Mouse (Mus musculus): ENCODE results near the gene Gp1bb. TPM values are rescaled to one million over a fixed set of nuclear protein-coding genes. Genes with fewer than 3 reads are reported as not detected.

Gp1bb gene
- polyA plus RNA-seq, 1 experiment from 2014 or later = 1.1 TPM

- peaks cover 51% of the 10 kb centered on the region for H3K27me3 ChIP-seq (ENCODE audit: control insufficient read depth, insufficient read depth, low read length)
- peak within 1 kb of the TSS; percentile 44 for H3K4me2 ChIP-seq (replicated peaks; ENCODE audit: low read depth, low read length)
- no peaks in the 10 kb centered on the region for H3K36me3 ChIP-seq (ENCODE audit: control insufficient read depth, insufficient read depth, low read length)
- 0 out of 2 replicates have a peak within 1 kb of the TSS, but pooled peaks have one; percentile 14 for H3K9ac ChIP-seq (replicated peaks; ENCODE audit: low read depth, low read length)
- H3K4me1 ChIP-seq (ENCODE audit: control insufficient read depth, insufficient read depth, low read length) = peaks cover 17% of the 10 kb centered on the region; the same call in 1 of the 2 replicates
- 5% methylated on average over 48 of the region's 48 CpGs for WGBS
- H3K9me3 ChIP-seq (ENCODE audit: control insufficient read depth, low read depth, low read length) = no peaks in the 10 kb centered on the region
- ATAC-seq (ENCODE audit: insufficient number of reproducible peaks, insufficient read depth, low FRiP score, low read depth) = peak; percentile 23; the same call in 1 of the 2 replicates
- peak within 1 kb of the TSS; percentile 26 for H3K4me3 ChIP-seq (ENCODE audit: low read depth, low read length)
- no peak within 1 kb of the TSS for H3K27ac ChIP-seq (ENCODE audit: low read length)
These were observed 32.1 kb downstream of the Gp1bb start, which contains the start of gene Tbx1 for GRCm38 (mm10) chr16:18589804-18590790. Gene Tbx1 (minus strand): TSS chr16:18590671.

- H3K4me3 ChIP-seq (ENCODE audit: low read depth, low read length) = no peak overlapping the region
- no peaks in the 10 kb centered on the region for H3K36me3 ChIP-seq (ENCODE audit: control insufficient read depth, insufficient read depth, low read length)
- WGBS = 40% methylated on average over 9 of the region's 9 CpGs
- no peak overlapping the region for H3K9ac ChIP-seq (replicated peaks; ENCODE audit: low read depth, low read length)
- H3K27me3 ChIP-seq (ENCODE audit: control insufficient read depth, insufficient read depth, low read length) = peaks cover 61% of the 10 kb centered on the region
- no peak for ATAC-seq (ENCODE audit: insufficient number of reproducible peaks, insufficient read depth, low FRiP score, low read depth)
- H3K9me3 ChIP-seq (ENCODE audit: control insufficient read depth, low read depth, low read length) = no peaks in the 10 kb centered on the region
- peaks cover 17% of the 10 kb centered on the region; the same call in 1 of the 2 replicates for H3K4me1 ChIP-seq (ENCODE audit: control insufficient read depth, insufficient read depth, low read length)
- H3K4me2 ChIP-seq (replicated peaks; ENCODE audit: low read depth, low read length) = no peak overlapping the region
- no peak overlapping the region for H3K27ac ChIP-seq (ENCODE audit: low read length)
These were observed 33.1 kb downstream of the Gp1bb start for GRCm38 (mm10) chr16:18589080-18589621.

GRCm38 (mm10) chr16:18588738-18589055, 33.5 kb downstream of the Gp1bb start:
- Histone ChIP-seq H3K9ac (replicated peaks; ENCODE audit: low read depth, low read length) (no peak overlapping the region), H3K4me2 (replicated peaks; ENCODE audit: low read depth, low read length) (no peak overlapping the region), H3K36me3 (ENCODE audit: control insufficient read depth, insufficient read depth, low read length) (no peaks in the 10 kb centered on the region), H3K4me3 (ENCODE audit: low read depth, low read length) (no peak overlapping the region), H3K27ac (ENCODE audit: low read length) (no peak overlapping the region), H3K9me3 (ENCODE audit: control insufficient read depth, low read depth, low read length) (no peaks in the 10 kb centered on the region), H3K4me1 (ENCODE audit: control insufficient read depth, insufficient read depth, low read length) (peaks cover 17% of the 10 kb centered on the region; the same call in 1 of the 2 replicates), H3K27me3 (ENCODE audit: control insufficient read depth, insufficient read depth, low read length) (peaks cover 65% of the 10 kb centered on the region)
- WGBS = 10% methylated on average over 31 of the region's 31 CpGs
- no peak for ATAC-seq (ENCODE audit: insufficient number of reproducible peaks, insufficient read depth, low FRiP score, low read depth)

- Histone ChIP-seq H3K4me2 (replicated peaks; ENCODE audit: low read depth, low read length) (peak overlapping the region; percentile 24), H3K9me3 (ENCODE audit: control insufficient read depth, low read depth, low read length) (no peaks in the 10 kb centered on the region), H3K9ac (replicated peaks; ENCODE audit: low read depth, low read length) (no peak overlapping the region), H3K36me3 (ENCODE audit: control insufficient read depth, insufficient read depth, low read length) (no peaks in the 10 kb centered on the region), H3K27ac (ENCODE audit: low read length) (no peak overlapping the region), H3K4me1 (ENCODE audit: control insufficient read depth, insufficient read depth, low read length) (peaks cover 17% of the 10 kb centered on the region; the same call in 1 of the 2 replicates), H3K4me3 (ENCODE audit: low read depth, low read length) (peak overlapping the region; percentile 24; the same call in 1 of the 2 replicates), H3K27me3 (ENCODE audit: control insufficient read depth, insufficient read depth, low read length) (peaks cover 71% of the 10 kb centered on the region)
- no peak; the same call in 1 of the 2 replicates for ATAC-seq (ENCODE audit: insufficient number of reproducible peaks, insufficient read depth, low FRiP score, low read depth)
- WGBS = 2% methylated on average over 57 of the region's 57 CpGs
These were observed 34.1 kb downstream of the Gp1bb start for GRCm38 (mm10) chr16:18587847-18588737.

GRCm38 (mm10) chr16:18586906-18587546, 35.2 kb downstream of the Gp1bb start:
- Histone ChIP-seq H3K27ac (ENCODE audit: low read length) (no peak overlapping the region), H3K9me3 (ENCODE audit: control insufficient read depth, low read depth, low read length) (no peaks in the 10 kb centered on the region), H3K4me1 (ENCODE audit: control insufficient read depth, insufficient read depth, low read length) (peaks cover 23% of the 10 kb centered on the region; the same call in 1 of the 2 replicates), H3K36me3 (ENCODE audit: control insufficient read depth, insufficient read depth, low read length) (no peaks in the 10 kb centered on the region), H3K9ac (replicated peaks; ENCODE audit: low read depth, low read length) (peak overlapping the region; percentile 26; the same call in 1 of the 2 replicates), H3K27me3 (ENCODE audit: control insufficient read depth, insufficient read depth, low read length) (peaks cover 81% of the 10 kb centered on the region), H3K4me2 (replicated peaks; ENCODE audit: low read depth, low read length) (peak overlapping the region; percentile 71), H3K4me3 (ENCODE audit: low read depth, low read length) (peak overlapping the region; percentile 24)
- ATAC-seq (ENCODE audit: insufficient number of reproducible peaks, insufficient read depth, low FRiP score, low read depth) = no peak
- WGBS = 2% methylated on average over 35 of the region's 62 CpGs

- peaks cover 84% of the 10 kb centered on the region for H3K27me3 ChIP-seq (ENCODE audit: control insufficient read depth, insufficient read depth, low read length)
- H3K36me3 ChIP-seq (ENCODE audit: control insufficient read depth, insufficient read depth, low read length) = no peaks in the 10 kb centered on the region
- H3K9me3 ChIP-seq (ENCODE audit: control insufficient read depth, low read depth, low read length) = no peaks in the 10 kb centered on the region
- peak overlapping the region; percentile 26; the same call in 1 of the 2 replicates for H3K9ac ChIP-seq (replicated peaks; ENCODE audit: low read depth, low read length)
- peaks cover 22% of the 10 kb centered on the region; the same call in 1 of the 2 replicates for H3K4me1 ChIP-seq (ENCODE audit: control insufficient read depth, insufficient read depth, low read length)
- 4% methylated on average over 73 of the region's 83 CpGs for WGBS
- H3K4me2 ChIP-seq (replicated peaks; ENCODE audit: low read depth, low read length) = peak overlapping the region; percentile 71
- H3K27ac ChIP-seq (ENCODE audit: low read length) = no peak overlapping the region
- H3K4me3 ChIP-seq (ENCODE audit: low read depth, low read length) = peak overlapping the region; percentile 24
- no peak for ATAC-seq (ENCODE audit: insufficient number of reproducible peaks, insufficient read depth, low FRiP score, low read depth)
These were observed 35.9 kb downstream of the Gp1bb start for GRCm38 (mm10) chr16:18586076-18586905.

GRCm38 (mm10) chr16:18585676-18586075, 36.5 kb downstream of the Gp1bb start:
- H3K4me3 ChIP-seq (ENCODE audit: low read depth, low read length) = peak overlapping the region; percentile 24; the same call in 1 of the 2 replicates
- H3K9me3 ChIP-seq (ENCODE audit: control insufficient read depth, low read depth, low read length) = no peaks in the 10 kb centered on the region
- H3K4me1 ChIP-seq (ENCODE audit: control insufficient read depth, insufficient read depth, low read length) = peaks cover 16% of the 10 kb centered on the region; the same call in 1 of the 2 replicates
- WGBS = 31% methylated on average over 10 of the region's 10 CpGs
- H3K9ac ChIP-seq (replicated peaks; ENCODE audit: low read depth, low read length) = no peak overlapping the region
- H3K4me2 ChIP-seq (replicated peaks; ENCODE audit: low read depth, low read length) = peak overlapping the region; percentile 71; the same call in 1 of the 2 replicates
- peaks cover 84% of the 10 kb centered on the region for H3K27me3 ChIP-seq (ENCODE audit: control insufficient read depth, insufficient read depth, low read length)
- no peaks in the 10 kb centered on the region for H3K36me3 ChIP-seq (ENCODE audit: control insufficient read depth, insufficient read depth, low read length)
- no peak for ATAC-seq (ENCODE audit: insufficient number of reproducible peaks, insufficient read depth, low FRiP score, low read depth)
- H3K27ac ChIP-seq (ENCODE audit: low read length) = no peak overlapping the region

All from stomach, embryonic 14.5 days (tissue).